Mouse (Mus musculus): ENCODE results near the gene Fam57a.
"Not testable (repeated sequence)": the region's sequence is repeated elsewhere in the genome, so short reads cannot be mapped to it uniquely, and the experiment has no call there.

Gene Fam57a

DNA sequence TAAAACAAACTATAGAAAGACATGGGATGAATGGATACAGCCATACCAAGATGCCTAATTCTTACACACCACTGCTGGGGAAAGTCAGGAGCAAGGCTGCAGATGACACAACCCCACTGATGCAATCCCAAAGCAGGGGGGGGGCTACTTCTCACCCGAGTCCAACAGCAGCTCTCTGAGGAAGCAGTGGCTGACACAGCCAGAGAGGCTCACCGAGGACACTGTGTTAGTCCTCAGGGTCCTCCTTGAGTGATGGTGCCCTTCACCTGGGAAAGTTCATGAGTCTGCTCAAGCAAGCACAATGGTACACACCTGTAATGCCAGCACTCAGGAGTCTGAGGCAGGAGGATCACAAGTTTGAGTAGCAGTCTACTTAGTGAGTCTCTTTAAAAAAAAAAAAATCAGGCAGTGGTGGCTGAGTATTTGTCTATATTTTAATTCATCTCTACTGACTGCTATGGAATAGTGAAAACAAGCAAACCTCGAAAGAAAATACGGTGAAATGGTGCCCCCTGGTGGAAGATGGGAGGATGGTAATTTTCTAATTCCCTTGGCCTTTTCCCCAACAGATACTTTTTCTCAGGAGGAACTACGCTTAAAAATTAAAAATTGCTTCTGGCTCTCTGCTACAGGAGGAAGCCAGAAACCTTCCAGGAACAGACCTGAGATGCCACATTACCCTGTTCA lies 12.2 kb upstream of the Fam57a start:
- ChIA-PET CTCF (interaction anchor here in 2 of 4 experiments (0.7 to 0.8 kb wide), 2 partner anchors 216 to 287 kb away, joined by 3 read pairs; no protein-coding TSS in a partner anchor), POLR2A (interaction anchor here in 1 of 4 experiments (1.0 kb wide), 1 partner anchor 13 kb away, joined by 3 read pairs; no protein-coding TSS in a partner anchor)

GRCm38 (mm10) chr11:76168976-76169375 lies 10.5 kb upstream of the Fam57a start:
- CTCF ChIA-PET = no interaction called here
- POLR2A ChIA-PET = no interaction called here

DNA sequence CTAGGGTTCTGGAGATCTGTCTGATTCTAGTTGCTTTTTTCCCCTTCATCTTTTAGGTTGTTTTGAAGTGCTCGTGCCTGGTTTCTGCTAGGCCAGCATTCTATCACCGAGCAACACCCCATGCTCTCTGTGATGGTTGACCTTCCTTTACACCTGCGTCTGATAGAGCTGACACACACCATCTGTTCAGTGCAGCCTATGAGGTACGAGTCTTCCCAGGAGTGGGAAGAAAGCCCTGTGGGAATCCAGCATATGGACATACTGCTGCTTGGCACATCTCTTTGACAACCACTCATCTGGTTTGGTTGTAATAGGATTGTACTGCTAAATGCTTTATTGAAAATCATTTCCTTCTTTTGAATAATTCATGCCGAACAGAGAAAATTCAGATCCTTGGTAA lies 9.3 kb upstream of the Fam57a start:
- ChIA-PET CTCF (interaction anchor here in 1 of 4 experiments (0.5 kb wide), 1 partner anchor 914 kb away, joined by 3 read pairs; no protein-coding TSS in a partner anchor), POLR2A (no interaction called here)

DNA sequence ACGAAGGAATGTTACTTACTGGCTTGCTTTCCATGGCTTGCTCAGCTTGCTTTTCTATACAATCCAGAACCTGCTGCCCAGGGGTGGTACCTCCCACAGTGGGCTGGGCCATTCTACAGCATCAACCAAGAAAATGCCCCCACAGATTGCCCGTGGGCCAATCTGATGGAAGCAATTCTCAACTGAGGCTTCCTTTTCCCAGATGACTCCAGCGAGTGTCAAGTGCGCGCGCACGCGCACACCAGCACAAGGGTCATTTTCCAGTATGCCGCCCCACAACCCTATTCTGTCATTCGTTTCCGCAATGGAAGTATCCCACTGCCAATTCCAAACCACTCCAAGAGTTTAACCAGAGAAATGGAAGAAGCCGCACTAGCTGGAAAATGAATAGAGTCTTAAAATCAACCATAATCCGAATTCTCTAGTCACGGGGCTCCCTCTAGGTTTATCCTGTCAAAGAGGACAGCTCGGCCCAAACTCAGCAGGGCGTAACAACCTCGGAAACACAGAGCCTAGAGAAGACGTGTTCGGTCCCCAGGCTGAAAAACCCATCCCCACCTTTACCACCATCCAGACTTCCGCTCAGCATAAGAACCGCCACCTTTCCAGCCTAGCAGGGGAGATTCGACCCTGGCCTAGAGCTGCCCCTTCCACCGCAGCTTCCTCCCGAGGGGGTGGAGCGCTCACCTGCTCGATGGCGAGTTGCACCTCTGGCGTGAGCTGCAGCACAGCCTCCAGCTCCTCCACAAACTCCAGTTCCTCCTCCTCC lies 561 bp upstream of the Fam57a start:
- CTCF ChIA-PET = interaction anchor here in 3 of 4 experiments (0.7 to 1.4 kb wide), 7 partner anchors 39 to 276 kb away, joined by 3 to 5 read pairs (median 4); partner anchors contain the start of genes Dbil5 (in 2 of the 3), Gemin4 (in 2 of the 3) and Timm22 (in 1 of the 3)
- POLR2A ChIA-PET = interaction anchor here in 2 of 4 experiments (1.1 to 1.4 kb wide), 4 partner anchors 36 to 445 kb away, joined by 4 to 7 read pairs (median 6); partner anchors contain the start of genes Dbil5 (in 1 of the 2), Gemin4 (in 1 of the 2) and Timm22 (in 1 of the 2)

DNA sequence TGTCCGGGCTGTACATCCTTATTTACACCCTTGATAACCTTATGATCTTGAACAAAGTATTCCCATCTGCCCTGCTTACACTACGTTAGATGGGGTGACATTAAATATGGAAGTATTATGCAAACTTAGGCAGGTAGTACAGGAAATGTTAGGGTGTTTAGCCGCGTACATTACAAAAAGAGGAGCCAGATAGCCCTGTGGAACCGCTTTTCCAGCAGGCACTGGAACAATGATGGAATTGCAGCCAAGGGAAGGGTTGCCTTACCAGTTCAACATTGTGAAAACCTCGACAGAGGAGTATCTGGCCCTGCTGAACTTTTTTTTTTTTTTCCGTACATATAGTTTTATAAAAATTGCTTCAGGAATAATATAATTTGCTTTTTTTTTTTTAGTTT lies 672 bp downstream of the Fam57a start:
- CTCF ChIA-PET = interaction anchor here in 2 of 4 experiments (0.9 to 1.4 kb wide), 2 partner anchors 38 to 226 kb away, joined by 4 read pairs; partner anchors contain the start of genes Dbil5 (in 1 of the 2), Gemin4 (in 1 of the 2) and Timm22 (in 1 of the 2)
- POLR2A ChIA-PET = no interaction called here

GRCm38 (mm10) chr11:76183745-76184144 lies 4.3 kb downstream of the Fam57a start:
- ChIA-PET POLR2A (interaction anchor here in 1 of 4 experiments (1.2 kb wide), 1 partner anchor 34 kb away, joined by 4 read pairs; the partner anchor contains the start of gene Gemin4), CTCF (no interaction called here)

DNA sequence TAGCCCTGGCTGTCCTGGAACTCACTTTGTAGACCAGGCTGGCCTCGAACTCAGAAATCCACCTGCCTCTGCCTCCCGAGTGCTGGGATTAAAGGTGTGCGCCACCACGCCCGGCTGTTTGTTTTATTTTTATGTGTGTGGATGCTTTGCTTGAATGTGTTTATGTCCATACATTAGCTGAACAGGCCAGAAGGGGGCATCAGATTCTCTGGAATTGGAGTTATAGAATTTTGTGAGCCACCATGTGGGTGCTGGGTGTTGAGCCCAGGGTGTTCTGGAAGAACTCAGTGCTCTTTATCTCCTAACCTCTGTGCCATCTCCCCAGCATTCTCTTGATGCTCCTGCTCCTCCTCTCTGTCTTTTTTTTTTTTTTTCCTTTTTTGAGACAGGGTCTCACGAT lies 7.4 kb downstream of the Fam57a start:
- CTCF ChIA-PET = interaction anchor here in 3 of 4 experiments (0.6 to 3.2 kb wide), 8 partner anchors 10 to 473 kb away, joined by 3 to 15 read pairs (median 4); partner anchors contain the start of genes Dbil5 (in 2 of the 3), Gemin4 (in 2 of the 3), Nxn (in 1 of the 3) and Timm22 (in 1 of the 3)
- POLR2A ChIA-PET = interaction anchor here in 2 of 4 experiments (0.6 to 0.8 kb wide), 3 partner anchors 39 to 293 kb away, joined by 3 to 4 read pairs (median 3); no protein-coding TSS in a partner anchor

DNA sequence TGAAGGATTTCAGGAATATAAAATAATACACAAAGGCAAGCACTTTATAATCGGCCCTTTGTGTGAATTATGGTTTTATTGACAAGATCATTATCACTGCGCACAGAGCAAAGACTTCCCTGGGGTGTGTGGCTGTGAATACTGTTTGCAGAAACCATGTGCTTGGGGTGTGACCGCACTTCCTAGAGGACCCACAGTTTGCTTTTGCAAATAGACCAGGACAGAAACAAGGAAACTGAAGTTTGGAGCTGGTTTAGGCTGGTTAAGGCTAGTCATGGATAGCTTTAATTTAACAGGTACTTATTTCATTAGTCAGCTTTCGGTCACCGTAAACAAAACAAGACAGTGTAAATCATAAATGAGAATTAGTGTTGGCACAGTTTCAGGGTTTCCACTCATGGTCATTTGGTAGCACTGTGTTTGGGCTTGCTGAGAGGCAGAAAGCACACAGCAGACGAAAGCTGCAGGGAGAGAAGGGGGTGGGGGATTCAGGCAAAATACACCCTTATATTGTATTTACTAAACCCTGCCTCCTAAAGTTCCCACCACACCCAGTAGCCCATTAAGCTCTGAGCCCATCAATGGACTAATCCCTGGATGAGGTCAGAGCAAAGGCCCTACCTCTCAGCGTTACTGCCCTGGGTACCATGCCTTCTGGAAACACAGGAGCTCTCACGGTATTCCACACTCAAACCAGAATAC lies 17.0 kb downstream of the Fam57a start:
- ChIA-PET POLR2A (interaction anchor here (0.5 to 2.0 kb wide), 17 partner anchors 9 to 1382 kb away, joined by 3 to 8 read pairs (median 3); partner anchors contain the start of genes Dbil5 (in 3 of the 4), Gemin4 (in 3 of the 4) and Ywhae (in 1 of the 4)), CTCF (interaction anchor here in 3 of 4 experiments (0.8 to 2.0 kb wide), 4 partner anchors 9 to 210 kb away, joined by 3 to 5 read pairs (median 4); partner anchors contain the start of genes Dbil5 (in 1 of the 3), Gemin4 (in 1 of the 3) and Timm22 (in 1 of the 3))

GRCm38 (mm10) chr11:76196977-76197469 lies 17.6 kb downstream of the Fam57a start:
- ChIA-PET POLR2A (interaction anchor here (0.7 to 2.0 kb wide), 14 partner anchors 8 to 465 kb away, joined by 3 to 8 read pairs (median 3); partner anchors contain the start of genes Dbil5 (in 3 of the 4), Gemin4 (in 3 of the 4) and Ywhae (in 1 of the 4)), CTCF (interaction anchor here in 3 of 4 experiments (0.8 to 2.0 kb wide), 4 partner anchors 8 to 210 kb away, joined by 3 to 5 read pairs (median 4); partner anchors contain the start of genes Dbil5 (in 1 of the 3), Gemin4 (in 1 of the 3) and Timm22 (in 1 of the 3))

DNA sequence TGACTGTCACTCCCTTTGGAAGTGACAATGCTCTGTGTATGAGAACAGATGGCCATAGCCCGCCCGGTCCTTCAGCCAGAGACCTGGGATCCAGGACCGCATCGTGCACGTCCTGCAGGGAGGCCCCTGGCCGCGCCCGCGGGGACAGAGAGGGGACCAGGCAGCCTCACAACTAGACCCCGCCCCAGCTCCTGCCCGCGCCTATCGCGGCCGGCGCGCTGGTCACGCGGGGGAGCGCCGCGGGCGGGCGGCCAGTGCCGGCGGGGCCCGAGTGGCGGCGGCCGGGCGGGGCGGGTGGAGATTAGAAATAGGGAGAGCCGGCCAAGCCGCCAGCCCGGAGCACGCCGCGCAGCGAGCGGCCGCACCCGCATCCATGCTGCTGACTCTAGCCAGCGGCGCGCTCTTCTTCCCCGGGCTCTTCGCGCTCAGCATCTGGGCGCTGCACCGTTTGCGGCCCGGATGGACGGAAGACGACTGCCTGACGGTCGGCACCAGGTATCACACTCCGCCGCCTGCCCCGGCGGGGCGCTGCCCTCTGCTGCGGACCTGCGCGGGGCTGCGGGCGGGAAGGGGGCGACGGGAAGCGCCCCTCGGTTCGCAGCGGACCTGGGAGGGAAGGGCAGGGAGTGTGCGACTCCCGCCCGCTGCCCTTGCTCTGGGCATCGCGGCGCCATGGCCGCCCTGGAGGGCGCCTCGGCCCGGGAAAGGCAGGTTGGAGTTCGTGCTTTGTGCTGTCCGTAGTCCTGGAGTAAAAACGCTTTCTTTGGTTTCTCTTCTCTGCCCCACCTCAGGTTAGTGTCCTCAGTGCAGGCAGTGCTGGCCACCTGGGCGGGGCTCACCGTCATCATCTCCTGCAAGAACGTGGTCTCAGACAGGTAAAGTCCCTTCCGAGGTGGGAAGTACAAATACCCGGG lies 22.5 kb downstream of the Fam57a start:
- CTCF ChIA-PET = interaction anchor here in 2 of 4 experiments (0.5 to 1.4 kb wide), 4 partner anchors 15 to 922 kb away, joined by 3 to 4 read pairs (median 4); partner anchors contain the start of genes Dbil5 (in 1 of the 2) and Gemin4 (in 1 of the 2)
- POLR2A ChIA-PET = interaction anchor here (0.7 to 2.9 kb wide), 10 partner anchors 11 to 205 kb away, joined by 3 to 7 read pairs (median 3); partner anchors contain the start of genes Timm22 (in 2 of the 4), Dbil5 (in 1 of the 4) and Gemin4 (in 1 of the 4)

DNA sequence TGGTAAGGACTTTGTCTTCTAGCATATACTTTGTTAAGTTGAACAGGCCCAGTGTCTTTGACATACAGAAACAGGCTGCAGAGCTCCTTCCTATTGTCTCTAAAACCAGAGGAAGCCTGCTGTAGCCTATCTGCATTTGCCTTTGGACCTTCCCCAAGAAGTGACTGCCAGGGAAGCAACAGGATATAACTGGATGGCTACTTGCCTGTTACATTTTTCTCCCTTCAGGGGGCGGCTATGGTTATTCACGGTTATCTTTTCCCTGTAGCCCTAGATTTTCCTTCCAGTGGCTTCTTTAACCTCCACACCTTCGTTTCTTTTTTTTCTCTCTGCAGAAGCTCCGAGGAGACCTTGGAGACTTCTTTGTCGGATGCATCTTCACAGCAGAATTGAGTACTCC lies 27.3 kb downstream of the Fam57a start:
- CTCF ChIA-PET = interaction anchor here in 3 of 4 experiments (0.7 to 1.7 kb wide), 5 partner anchors 11 to 179 kb away, joined by 3 to 5 read pairs (median 4); partner anchors contain the start of genes Dbil5 (in 1 of the 3) and Gemin4 (in 1 of the 3)
- POLR2A ChIA-PET = interaction anchor here in 2 of 4 experiments (1.0 to 5.0 kb wide), 6 partner anchors 8 to 36 kb away, joined by 4 to 27 read pairs (median 6); partner anchors contain the start of genes Dbil5 (in 2 of the 2) and Gemin4 (in 2 of the 2)

- ChIA-PET POLR2A (interaction anchor here in 2 of 4 experiments (0.9 to 1.5 kb wide), 2 partner anchors 13 to 52 kb away, joined by 3 to 4 read pairs; no protein-coding TSS in a partner anchor), CTCF (no interaction called here)
Observed at GRCm38 (mm10) chr11:76210228-76210985, 30.9 kb downstream of the Fam57a start.

GRCm38 (mm10) chr11:76211595-76211994 lies 32.1 kb downstream of the Fam57a start:
- CTCF ChIA-PET, POLR2A ChIA-PET: not testable (repeated sequence)

DNA sequence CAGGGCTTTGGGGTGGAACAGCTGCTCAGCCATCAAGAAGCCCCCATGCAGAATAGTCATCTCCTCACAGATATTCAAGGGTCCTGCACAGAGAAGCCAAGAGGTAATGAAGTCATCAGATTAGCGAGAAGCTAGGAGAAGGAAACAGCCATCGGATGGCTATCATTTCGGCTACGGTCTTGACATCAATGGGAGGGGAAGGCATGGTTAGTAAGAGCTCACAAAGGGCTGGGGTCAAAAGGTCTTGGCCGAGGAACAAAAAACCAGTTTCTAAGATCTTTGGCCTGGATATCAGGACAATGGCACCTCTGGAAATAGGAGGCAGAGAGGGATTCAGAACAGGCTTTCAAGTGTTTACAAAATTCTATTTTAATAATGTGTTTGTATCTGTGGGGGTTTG lies 34.4 kb downstream of the Fam57a start:
- POLR2A ChIA-PET = interaction anchor here in 2 of 4 experiments (0.7 to 3.0 kb wide), 5 partner anchors 17 to 74 kb away, joined by 3 to 7 read pairs (median 3); partner anchors contain the start of genes Fam57a (in 1 of the 2) and Vps53 (in 1 of the 2)

GRCm38 (mm10) chr11:76215011-76215410 lies 35.5 kb downstream of the Fam57a start:
- ChIA-PET POLR2A (interaction anchor here in 2 of 4 experiments (0.7 to 3.0 kb wide), 13 partner anchors 8 to 179 kb away, joined by 3 to 11 read pairs (median 5); partner anchors contain the start of genes Fam57a (in 1 of the 2), Glod4 (in 1 of the 2), Mrm3 (in 1 of the 2) and Vps53 (in 1 of the 2)), CTCF (interaction anchor here in 1 of 4 experiments (1.6 kb wide), 1 partner anchor 192 kb away, joined by 6 read pairs; the partner anchor contains the start of gene Timm22)

More for the DNA sequence above, 34.4 kb downstream of the Fam57a start:
- CTCF ChIA-PET = no interaction called here
